Mouse (Mus musculus) lung, postnatal 0 days (tissue): ENCODE measurements around the gene C330021F23Rik.

Source experiments
- CTCF ChIP-seq: IDR thresholded peaks from 2 replicates; pipeline ENCODE4 v1.5.1; 2016; ENCODE audit warnings: antibody characterized with exemption, mild to moderate bottlenecking
- EP300 ChIP-seq: IDR thresholded peaks from 2 replicates; pipeline ENCODE4 v1.6.1; 2016; ENCODE audit warnings: antibody characterized with exemption, mild to moderate bottlenecking, control low read depth

- no peak for TF ChIP-seq CTCF
- no peak for TF ChIP-seq EP300
These were observed 18.7 kb downstream of the C330021F23Rik start for GRCm38 (mm10) chr8:3586452-3586851.
